Mouse (Mus musculus): Measurements from ENCODE around the gene Fez2. TPM values are rescaled to one million over a fixed set of nuclear protein-coding genes. Genes with fewer than 3 reads are reported as not detected.

Gene Fez2
- polyA plus RNA-seq, 1 experiment, result 7.1 TPM

- no peaks in the 10 kb centered on the region for H3K36me3 ChIP-seq (ENCODE audit: control insufficient read depth, insufficient read depth, low read length)
- no peak overlapping the region for H3K4me3 ChIP-seq (ENCODE audit: control insufficient read depth, low read depth, low read length)
- H3K27me3 ChIP-seq (ENCODE audit: control insufficient read depth, insufficient read depth, low read length), result no peaks in the 10 kb centered on the region
- H3K27ac ChIP-seq (ENCODE audit: control insufficient read depth, insufficient read depth, low read depth, low read length), result no peak overlapping the region
- no peaks in the 10 kb centered on the region; the same call in 1 of the 2 replicates for H3K4me1 ChIP-seq (ENCODE audit: control insufficient read depth, insufficient read depth, low read length)
- TF ChIP-seq CTCF (IDR thresholded peaks at IDR 0.05; ENCODE audit: control insufficient read depth, insufficient read depth, insufficient replicate concordance, low read depth, low read length) (no peak), POLR2A (IDR thresholded peaks at IDR 0.05; ENCODE audit: control insufficient read depth, low read depth, low read length) (no peak)
Measured at GRCm38 (mm10) chr17:78401713-78402112, 16.2 kb downstream of the Fez2 start.

- no peak overlapping the region for H3K4me3 ChIP-seq (ENCODE audit: control insufficient read depth, low read depth, low read length)
- TF ChIP-seq CTCF (IDR thresholded peaks at IDR 0.05; ENCODE audit: control insufficient read depth, insufficient read depth, insufficient replicate concordance, low read depth, low read length), result no peak
- no peak for TF ChIP-seq POLR2A (IDR thresholded peaks at IDR 0.05; ENCODE audit: control insufficient read depth, low read depth, low read length)
- no peaks in the 10 kb centered on the region for H3K27me3 ChIP-seq (ENCODE audit: control insufficient read depth, insufficient read depth, low read length)
- no peaks in the 10 kb centered on the region; the same call in 1 of the 2 replicates for H3K4me1 ChIP-seq (ENCODE audit: control insufficient read depth, insufficient read depth, low read length)
- no peaks in the 10 kb centered on the region for H3K36me3 ChIP-seq (ENCODE audit: control insufficient read depth, insufficient read depth, low read length)
- H3K27ac ChIP-seq (ENCODE audit: control insufficient read depth, insufficient read depth, low read depth, low read length), result no peak overlapping the region
Measured at GRCm38 (mm10) chr17:78401311-78401710, 16.6 kb downstream of the Fez2 start.

GRCm38 (mm10) chr17:78400130-78400840, 17.7 kb downstream of the Fez2 start:
- TF ChIP-seq CTCF (IDR thresholded peaks at IDR 0.05; ENCODE audit: control insufficient read depth, insufficient read depth, insufficient replicate concordance, low read depth, low read length) (no peak), POLR2A (IDR thresholded peaks at IDR 0.05; ENCODE audit: control insufficient read depth, low read depth, low read length) (no peak)
- Histone ChIP-seq H3K36me3 (ENCODE audit: control insufficient read depth, insufficient read depth, low read length) (no peaks in the 10 kb centered on the region), H3K4me1 (ENCODE audit: control insufficient read depth, insufficient read depth, low read length) (no peaks in the 10 kb centered on the region; the same call in 1 of the 2 replicates), H3K4me3 (ENCODE audit: control insufficient read depth, low read depth, low read length) (no peak overlapping the region), H3K27me3 (ENCODE audit: control insufficient read depth, insufficient read depth, low read length) (no peaks in the 10 kb centered on the region), H3K27ac (ENCODE audit: control insufficient read depth, insufficient read depth, low read depth, low read length) (no peak overlapping the region)

- H3K27me3 ChIP-seq (ENCODE audit: control insufficient read depth, insufficient read depth, low read length), result no peaks in the 10 kb centered on the region
- no peaks in the 10 kb centered on the region for H3K36me3 ChIP-seq (ENCODE audit: control insufficient read depth, insufficient read depth, low read length)
- no peak overlapping the region for H3K4me3 ChIP-seq (ENCODE audit: control insufficient read depth, low read depth, low read length)
- H3K27ac ChIP-seq (ENCODE audit: control insufficient read depth, insufficient read depth, low read depth, low read length), result no peak overlapping the region
- TF ChIP-seq POLR2A (IDR thresholded peaks at IDR 0.05; ENCODE audit: control insufficient read depth, low read depth, low read length), result no peak
- TF ChIP-seq CTCF (IDR thresholded peaks at IDR 0.05; ENCODE audit: control insufficient read depth, insufficient read depth, insufficient replicate concordance, low read depth, low read length), result no peak
- no peaks in the 10 kb centered on the region for H3K4me1 ChIP-seq (ENCODE audit: control insufficient read depth, insufficient read depth, low read length)
Measured at GRCm38 (mm10) chr17:78392401-78393087, 25.4 kb downstream of the Fez2 start.

- H3K27me3 ChIP-seq (ENCODE audit: control insufficient read depth, insufficient read depth, low read length), result no peaks in the 10 kb centered on the region
- H3K27ac ChIP-seq (ENCODE audit: control insufficient read depth, insufficient read depth, low read depth, low read length), result no peak overlapping the region
- no peak overlapping the region for H3K4me3 ChIP-seq (ENCODE audit: control insufficient read depth, low read depth, low read length)
- no peaks in the 10 kb centered on the region for H3K36me3 ChIP-seq (ENCODE audit: control insufficient read depth, insufficient read depth, low read length)
- TF ChIP-seq POLR2A (IDR thresholded peaks at IDR 0.05; ENCODE audit: control insufficient read depth, low read depth, low read length), result no peak
- no peak for TF ChIP-seq CTCF (IDR thresholded peaks at IDR 0.05; ENCODE audit: control insufficient read depth, insufficient read depth, insufficient replicate concordance, low read depth, low read length)
- no peaks in the 10 kb centered on the region for H3K4me1 ChIP-seq (ENCODE audit: control insufficient read depth, insufficient read depth, low read length)
Measured at GRCm38 (mm10) chr17:78389573-78389972, 28.4 kb downstream of the Fez2 start.

GRCm38 (mm10) chr17:78388101-78388847, 29.7 kb downstream of the Fez2 start:
- TF ChIP-seq CTCF (IDR thresholded peaks at IDR 0.05; ENCODE audit: control insufficient read depth, insufficient read depth, insufficient replicate concordance, low read depth, low read length) (no peak), POLR2A (IDR thresholded peaks at IDR 0.05; ENCODE audit: control insufficient read depth, low read depth, low read length) (no peak)
- no peak overlapping the region for H3K27ac ChIP-seq (ENCODE audit: control insufficient read depth, insufficient read depth, low read depth, low read length)
- H3K36me3 ChIP-seq (ENCODE audit: control insufficient read depth, insufficient read depth, low read length), result no peaks in the 10 kb centered on the region
- H3K4me1 ChIP-seq (ENCODE audit: control insufficient read depth, insufficient read depth, low read length), result no peaks in the 10 kb centered on the region
- H3K27me3 ChIP-seq (ENCODE audit: control insufficient read depth, insufficient read depth, low read length), result no peaks in the 10 kb centered on the region
- H3K4me3 ChIP-seq (ENCODE audit: control insufficient read depth, low read depth, low read length), result no peak overlapping the region

GRCm38 (mm10) chr17:78387665-78388064, 30.3 kb downstream of the Fez2 start:
- no peak overlapping the region for H3K27ac ChIP-seq (ENCODE audit: control insufficient read depth, insufficient read depth, low read depth, low read length)
- no peaks in the 10 kb centered on the region for H3K4me1 ChIP-seq (ENCODE audit: control insufficient read depth, insufficient read depth, low read length)
- no peaks in the 10 kb centered on the region for H3K36me3 ChIP-seq (ENCODE audit: control insufficient read depth, insufficient read depth, low read length)
- no peak for TF ChIP-seq POLR2A (IDR thresholded peaks at IDR 0.05; ENCODE audit: control insufficient read depth, low read depth, low read length)
- TF ChIP-seq CTCF (IDR thresholded peaks at IDR 0.05; ENCODE audit: control insufficient read depth, insufficient read depth, insufficient replicate concordance, low read depth, low read length), result no peak
- no peaks in the 10 kb centered on the region for H3K27me3 ChIP-seq (ENCODE audit: control insufficient read depth, insufficient read depth, low read length)
- H3K4me3 ChIP-seq (ENCODE audit: control insufficient read depth, low read depth, low read length), result no peak overlapping the region
